Mouse (Mus musculus) limb, embryonic 10.5 days (tissue): ENCODE data around the gene Rcan2. TPM values are rescaled to one million over a fixed set of nuclear protein-coding genes. Genes with fewer than 3 reads are reported as not detected.

Source experiments
- DNase-seq: peaks from one replicate; pipeline ENCODE4 v3.0.0-alpha.2; 2017; ENCODE audit warnings: low spot score
- H3K27ac ChIP-seq: fragments of 300-500 bp; sonication (generic); 2 replicates; pipeline ENCODE4 v1.5.1; 2016; ENCODE audit warnings: mild to moderate bottlenecking
- H3K27me3 ChIP-seq: fragments of 300-500 bp; sonication (generic); 2 replicates; pipeline ENCODE4 v1.6.1; 2016; ENCODE audit warnings: low read depth, mild to moderate bottlenecking; ENCODE audit not compliant: poor library complexity, severe bottlenecking
- H3K36me3 ChIP-seq: fragments of 300-500 bp; sonication (generic); 2 replicates; pipeline ENCODE4 v1.6.1; 2016; ENCODE audit warnings: mild to moderate bottlenecking, moderate library complexity
- H3K4me1 ChIP-seq: fragments of 300-500 bp; sonication (generic); 2 replicates; pipeline ENCODE4 v1.6.1; 2016
- H3K4me3 ChIP-seq: fragments of 300-500 bp; sonication (generic); 2 replicates; pipeline ENCODE4 v1.5.1; 2016; ENCODE audit warnings: mild to moderate bottlenecking, moderate library complexity
- H3K9me3 ChIP-seq: fragments of 300-500 bp; sonication (generic); replicated peaks from 2 replicates; pipeline ENCODE4 v1.6.1; 2016; ENCODE audit warnings: mild to moderate bottlenecking
- WGBS: fragments of 180-500 bp; shearing (Covaris S2); methylation state at CpG from one replicate; pipeline ENCODE4 v1.1.7; 2016; 5-methylcytosine and 5-hydroxymethylcytosine counted together
- polyA plus RNA-seq: library from polyadenylated mRNA; unstranded; fragments of >200 nt; fragmentation: Nextera tagmentation; extraction: Ambion mirVana; gene quantifications from 2 replicates; pipeline ENCODE4 v1.2.1, GENCODE M21; 2016

Gene Rcan2
- polyA plus RNA-seq, 1 experiment from 2014 or later, result 1.9 TPM

GRCm38 (mm10) chr17:43969943-43970342, 168.8 kb downstream of the Rcan2 start:
- no peaks in the 10 kb centered on the region for H3K9me3 ChIP-seq
- no peak for DNase-seq
- 90% methylated on average over 10 of the region's 10 CpGs for WGBS
- no peaks in the 10 kb centered on the region for H3K36me3 ChIP-seq
- no peaks in the 10 kb centered on the region for H3K27me3 ChIP-seq
- no peak overlapping the region for H3K4me3 ChIP-seq
- no peak overlapping the region for H3K27ac ChIP-seq
- H3K4me1 ChIP-seq, result no peaks in the 10 kb centered on the region

GRCm38 (mm10) chr17:43977572-43977971, 176.4 kb downstream of the Rcan2 start:
- H3K4me3 ChIP-seq, result no peak overlapping the region
- no peak for DNase-seq
- no peaks in the 10 kb centered on the region for H3K27me3 ChIP-seq
- peaks cover 3% of the 10 kb centered on the region; the same call in 1 of the 2 replicates for H3K4me1 ChIP-seq
- H3K9me3 ChIP-seq, result no peaks in the 10 kb centered on the region
- no peak overlapping the region for H3K27ac ChIP-seq
- WGBS, result 94% methylated on average over 2 of the region's 2 CpGs
- no peaks in the 10 kb centered on the region for H3K36me3 ChIP-seq

- Histone ChIP-seq H3K4me3 (no peak overlapping the region), H3K36me3 (no peaks in the 10 kb centered on the region), H3K9me3 (no peaks in the 10 kb centered on the region), H3K27ac (no peak overlapping the region), H3K4me1 (peaks cover 4% of the 10 kb centered on the region; the same call in 1 of the 2 replicates), H3K27me3 (no peaks in the 10 kb centered on the region)
- WGBS, result 85% methylated on average over 3 of the region's 3 CpGs
- DNase-seq, result no peak
These were observed 178.8 kb downstream of the Rcan2 start for GRCm38 (mm10) chr17:43979925-43980324.

- no peak for DNase-seq
- Histone ChIP-seq H3K4me1 (peaks cover 4% of the 10 kb centered on the region; the same call in 1 of the 2 replicates), H3K36me3 (no peaks in the 10 kb centered on the region), H3K27me3 (no peaks in the 10 kb centered on the region), H3K4me3 (no peak overlapping the region), H3K9me3 (no peaks in the 10 kb centered on the region), H3K27ac (no peak overlapping the region)
- 86% methylated on average over 1 of the region's 1 CpGs for WGBS
These were observed 181.4 kb downstream of the Rcan2 start for GRCm38 (mm10) chr17:43982505-43982904.

- WGBS, result 78% methylated on average over 5 of the region's 5 CpGs
These were observed 188.3 kb downstream of the Rcan2 start for GRCm38 (mm10) chr17:43989334-43989945.

GRCm38 (mm10) chr17:43990957-43991383, 189.8 kb downstream of the Rcan2 start:
- Histone ChIP-seq H3K27ac (peak overlapping the region; percentile 85), H3K9me3 (no peaks in the 10 kb centered on the region), H3K4me1 (peaks cover 53% of the 10 kb centered on the region), H3K27me3 (no peaks in the 10 kb centered on the region), H3K4me3 (peak overlapping the region; percentile 22; the same call in 1 of the 2 replicates), H3K36me3 (no peaks in the 10 kb centered on the region)
- 13% methylated on average over 10 of the region's 10 CpGs for WGBS
- DNase-seq, result peak; percentile 68

More at GRCm38 (mm10) chr17:43989334-43989945, 188.3 kb downstream of the Rcan2 start:
- Histone ChIP-seq H3K27ac (peak overlapping the region; percentile 39), H3K9me3 (no peaks in the 10 kb centered on the region), H3K4me1 (peaks cover 50% of the 10 kb centered on the region), H3K36me3 (no peaks in the 10 kb centered on the region), H3K4me3 (no peak overlapping the region), H3K27me3 (no peaks in the 10 kb centered on the region)
- no peak for DNase-seq

- 7% methylated on average over 4 of the region's 4 CpGs for WGBS
- DNase-seq, result peak; percentile 41
- Histone ChIP-seq H3K27ac (no peak overlapping the region), H3K4me3 (no peak overlapping the region), H3K4me1 (peaks cover 53% of the 10 kb centered on the region), H3K9me3 (no peaks in the 10 kb centered on the region), H3K27me3 (no peaks in the 10 kb centered on the region), H3K36me3 (no peaks in the 10 kb centered on the region)
These were observed 192.9 kb downstream of the Rcan2 start for GRCm38 (mm10) chr17:43994080-43994479.

- no peak overlapping the region for H3K27ac ChIP-seq
- DNase-seq, result no peak
These were observed 196.4 kb downstream of the Rcan2 start for GRCm38 (mm10) chr17:43997514-43997913.

GRCm38 (mm10) chr17:43998095-43998494, 196.9 kb downstream of the Rcan2 start:
- peaks cover 16% of the 10 kb centered on the region for H3K4me1 ChIP-seq
- WGBS, result 93% methylated on average over 6 of the region's 6 CpGs
- no peak for DNase-seq
- H3K4me3 ChIP-seq, result no peak overlapping the region
- no peak overlapping the region for H3K27ac ChIP-seq
- H3K9me3 ChIP-seq, result no peaks in the 10 kb centered on the region
- H3K27me3 ChIP-seq, result no peaks in the 10 kb centered on the region
- H3K36me3 ChIP-seq, result no peaks in the 10 kb centered on the region

More at GRCm38 (mm10) chr17:43997514-43997913, 196.4 kb downstream of the Rcan2 start:
- Histone ChIP-seq H3K9me3 (no peaks in the 10 kb centered on the region), H3K27me3 (no peaks in the 10 kb centered on the region), H3K4me3 (no peak overlapping the region), H3K4me1 (peaks cover 19% of the 10 kb centered on the region), H3K36me3 (no peaks in the 10 kb centered on the region)
- WGBS, result 89% methylated on average over 7 of the region's 7 CpGs

GRCm38 (mm10) chr17:44004401-44004800, 203.2 kb downstream of the Rcan2 start:
- WGBS, result 96% methylated on average over 2 of the region's 2 CpGs
- Histone ChIP-seq H3K9me3 (no peaks in the 10 kb centered on the region), H3K27me3 (no peaks in the 10 kb centered on the region), H3K27ac (no peak overlapping the region), H3K4me1 (no peaks in the 10 kb centered on the region), H3K4me3 (no peak overlapping the region), H3K36me3 (no peaks in the 10 kb centered on the region)
- DNase-seq, result no peak

- Histone ChIP-seq H3K4me3 (no peak overlapping the region), H3K36me3 (no peaks in the 10 kb centered on the region), H3K4me1 (no peaks in the 10 kb centered on the region), H3K27me3 (no peaks in the 10 kb centered on the region), H3K27ac (no peak overlapping the region), H3K9me3 (no peaks in the 10 kb centered on the region)
- WGBS, result 92% methylated on average over 2 of the region's 2 CpGs
- no peak for DNase-seq
These were observed 206.3 kb downstream of the Rcan2 start for GRCm38 (mm10) chr17:44007411-44007810.

GRCm38 (mm10) chr17:44011917-44012316, 210.8 kb downstream of the Rcan2 start:
- H3K36me3 ChIP-seq, result no peaks in the 10 kb centered on the region
- H3K9me3 ChIP-seq, result no peaks in the 10 kb centered on the region
- no peak overlapping the region for H3K4me3 ChIP-seq
- no peak overlapping the region for H3K27ac ChIP-seq
- no peaks in the 10 kb centered on the region for H3K27me3 ChIP-seq
- no peaks in the 10 kb centered on the region for H3K4me1 ChIP-seq
- WGBS, result 79% methylated on average over 4 of the region's 4 CpGs
- no peak for DNase-seq

- Histone ChIP-seq H3K27me3 (no peaks in the 10 kb centered on the region), H3K9me3 (no peaks in the 10 kb centered on the region), H3K27ac (no peak overlapping the region), H3K36me3 (no peaks in the 10 kb centered on the region), H3K4me3 (no peak overlapping the region), H3K4me1 (no peaks in the 10 kb centered on the region)
- DNase-seq, result no peak
- WGBS, result 83% methylated on average over 4 of the region's 4 CpGs
These were observed 212.8 kb downstream of the Rcan2 start for GRCm38 (mm10) chr17:44013756-44014510.
